Mouse (Mus musculus) lung, adult 2 months (tissue): ENCODE data around the gene Gpd1l.

Source experiments
- CTCF ChIP-seq: fragments of 200-500 bp; IDR thresholded peaks from 2 replicates; pipeline ENCODE4 v1.5.1; 2011; ENCODE audit warnings: mild to moderate bottlenecking, low read length, control low read depth; ENCODE audit not compliant: insufficient read depth
- POLR2A ChIP-seq: fragments of 200-500 bp; IDR thresholded peaks from 2 replicates; pipeline ENCODE4 v1.6.1; 2011; ENCODE audit warnings: low read depth, mild to moderate bottlenecking, control low read depth, low read length, borderline replicate concordance; ENCODE audit errors: extremely low read depth

DNA sequence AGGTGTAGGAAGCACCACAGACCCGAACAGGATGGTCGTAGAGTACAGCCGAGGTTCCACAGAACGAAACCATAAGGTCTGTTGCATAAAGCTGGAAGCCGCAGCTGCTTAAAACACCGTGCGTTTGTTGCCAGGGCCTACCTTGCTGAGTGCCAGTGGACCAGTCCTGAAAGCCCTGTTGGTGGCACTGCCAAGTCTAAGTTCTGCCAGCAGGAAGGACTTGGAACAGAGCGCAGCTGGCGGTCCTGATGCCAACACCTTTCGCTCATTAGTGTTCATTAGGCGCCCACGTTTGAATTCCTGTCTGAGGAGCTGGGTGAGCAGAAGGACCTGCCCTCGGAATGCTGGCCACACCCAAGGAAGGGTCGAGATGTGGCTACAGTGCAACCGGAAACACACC is 80.5 kb downstream of the Gpd1l start:
- TF ChIP-seq CTCF (no peak), POLR2A (no peak)
